Mouse (Mus musculus) hindbrain, postnatal 0 days (tissue): ENCODE results near the gene Trex1. TPM values are rescaled to one million over a fixed set of nuclear protein-coding genes. Genes with fewer than 3 reads are reported as not detected.
A peak's percentile ranks its signal among the peaks of the same experiment; 100 is the strongest.

ENCODE experiments used
- ATAC-seq: fragments of 200-750 bp; cut with Nextera tagmentation; 2 replicates; pipeline ENCODE4 v1.8.0; 2017; ENCODE audit warnings: mild to moderate bottlenecking, moderate TSS enrichment, moderate library complexity
- DNase-seq: peaks from one replicate; pipeline ENCODE4 v3.0.0-alpha.2; 2015; ENCODE audit warnings: low spot score
- H3K27ac ChIP-seq: fragments of 300-500 bp; sonication (generic); 2 replicates; pipeline ENCODE4 v1.5.1; 2014; ENCODE audit warnings: mild to moderate bottlenecking
- H3K27me3 ChIP-seq: fragments of 300-500 bp; sonication (generic); 2 replicates; pipeline ENCODE4 v1.6.1; 2014; ENCODE audit warnings: low read length, mixed read lengths; ENCODE audit not compliant: insufficient read depth
- H3K36me3 ChIP-seq: fragments of 300-500 bp; sonication (generic); 2 replicates; pipeline ENCODE4 v1.6.1; 2014; ENCODE audit warnings: low read length, mixed read lengths; ENCODE audit not compliant: insufficient read depth
- H3K4me1 ChIP-seq: fragments of 300-500 bp; sonication (generic); 2 replicates; pipeline ENCODE4 v1.6.1; 2014; ENCODE audit warnings: antibody characterized with exemption, low read length, mixed read lengths; ENCODE audit not compliant: insufficient read depth
- H3K4me2 ChIP-seq: fragments of 300-500 bp; sonication (generic); 2 replicates; pipeline ENCODE4 v1.6.1; 2014; ENCODE audit warnings: low read depth, mild to moderate bottlenecking, low read length, moderate library complexity, mixed read lengths
- H3K4me3 ChIP-seq: fragments of 300-500 bp; sonication (generic); 2 replicates; pipeline ENCODE4 v1.5.1; 2014; ENCODE audit warnings: low read length
- H3K9ac ChIP-seq: fragments of 300-500 bp; sonication (generic); replicated peaks from 2 replicates; pipeline ENCODE4 v1.6.1; 2014; ENCODE audit warnings: mild to moderate bottlenecking, low read length, moderate library complexity, mixed read lengths
- H3K9me3 ChIP-seq: fragments of 300-500 bp; sonication (generic); 2 replicates; pipeline ENCODE4 v1.6.1; 2016; ENCODE audit warnings: low read length, mixed read lengths
- CTCF ChIP-seq: IDR thresholded peaks from 2 replicates; pipeline ENCODE4 v1.5.1; 2016; ENCODE audit warnings: antibody characterized with exemption, control low read depth, low read depth
- WGBS: fragments of 180-500 bp; shearing (Covaris S2); extraction: QIAGEN DNeasy Blood & Tissue Kit; methylation state at CpG from one replicate; pipeline ENCODE4 v1.1.7; 2014; 5-methylcytosine and 5-hydroxymethylcytosine counted together
- polyA plus RNA-seq: library from polyadenylated mRNA; unstranded; fragments of >200 nt; fragmentation: Nextera tagmentation; extraction: Ambion mirVana; gene quantifications from 2 replicates; pipeline ENCODE4 v1.2.1, GENCODE M21; 2015
- total RNA-seq: library from RNA; depleted of rRNA; stranded (reverse); fragments of >200 nt; gene quantifications from 2 replicates; pipeline ENCODE4 v1.2.3, GENCODE M21; 2014

The Trex1 gene
- total and polyA plus RNA-seq, 2 experiments from 2014 or later = 14.3 to 20.1 TPM

DNA sequence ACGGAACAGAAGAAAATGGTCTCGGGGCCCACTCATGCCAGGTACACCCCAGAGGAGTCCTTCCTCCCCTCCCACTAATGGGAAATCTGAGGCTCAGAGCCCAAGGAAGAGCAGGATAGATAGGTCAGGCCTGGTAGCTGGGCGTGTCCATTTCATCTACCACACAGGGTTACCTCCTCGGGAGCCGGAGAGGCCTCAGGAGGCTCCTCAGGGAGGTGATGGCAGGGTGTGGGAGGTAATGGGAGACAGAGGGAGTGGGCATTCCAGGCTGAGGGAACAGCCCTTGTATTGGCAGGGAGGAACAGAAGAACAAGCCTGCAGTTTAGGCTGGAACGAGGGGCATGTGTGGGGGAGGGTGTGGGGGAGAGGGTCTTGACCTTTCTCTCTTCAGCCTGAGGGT is 37.3 kb upstream of the Trex1 start:
- H3K9ac ChIP-seq = peak overlapping the region; percentile 92
- peaks cover 18% of the 10 kb centered on the region; the same call in 1 of the 2 replicates for H3K4me1 ChIP-seq
- peaks cover 3% of the 10 kb centered on the region; the same call in 1 of the 2 replicates for H3K36me3 ChIP-seq
- H3K4me3 ChIP-seq = peak overlapping the region; percentile 75
- H3K9me3 ChIP-seq = no peaks in the 10 kb centered on the region
- no peak for DNase-seq
- no peak for ATAC-seq
- no peak for TF ChIP-seq CTCF
- 7% methylated on average over 6 of the region's 6 CpGs for WGBS
- H3K4me2 ChIP-seq = peak overlapping the region; percentile 70
- peak overlapping the region; percentile 99 for H3K27ac ChIP-seq
- no peaks in the 10 kb centered on the region for H3K27me3 ChIP-seq

DNA sequence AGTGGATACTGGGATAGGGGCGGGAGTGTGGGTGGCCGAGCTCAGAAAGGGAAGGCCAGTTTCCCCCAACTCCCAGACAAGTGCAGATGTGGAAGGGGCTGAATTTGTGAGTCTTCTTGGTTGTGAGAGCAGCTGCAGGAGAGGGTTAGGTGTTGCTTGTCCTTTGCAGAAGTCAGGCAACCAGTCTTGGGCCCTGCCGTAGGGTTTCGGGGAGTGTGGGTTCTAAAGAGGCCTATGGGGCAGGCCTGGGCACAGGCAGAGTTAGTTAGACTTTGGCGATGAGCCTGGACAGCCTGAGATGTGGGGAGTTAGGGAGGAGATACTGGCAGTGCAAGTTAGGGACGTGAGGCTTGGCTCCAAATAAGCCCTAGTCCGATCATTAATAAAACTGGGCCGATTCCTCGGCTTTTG is 36.7 kb upstream of the Trex1 start:
- WGBS = 10% methylated on average over 9 of the region's 9 CpGs
- TF ChIP-seq CTCF = no peak
- peak overlapping the region; percentile 92 for H3K9ac ChIP-seq
- H3K27ac ChIP-seq = peak overlapping the region; percentile 99
- H3K4me3 ChIP-seq = peak overlapping the region; percentile 75
- no peaks in the 10 kb centered on the region for H3K9me3 ChIP-seq
- H3K27me3 ChIP-seq = no peaks in the 10 kb centered on the region
- DNase-seq = peak; percentile 44
- peak overlapping the region; percentile 70 for H3K4me2 ChIP-seq
- peaks cover 9% of the 10 kb centered on the region; the same call in 1 of the 2 replicates for H3K36me3 ChIP-seq
- no peak for ATAC-seq
- H3K4me1 ChIP-seq = peaks cover 18% of the 10 kb centered on the region; the same call in 1 of the 2 replicates

DNA sequence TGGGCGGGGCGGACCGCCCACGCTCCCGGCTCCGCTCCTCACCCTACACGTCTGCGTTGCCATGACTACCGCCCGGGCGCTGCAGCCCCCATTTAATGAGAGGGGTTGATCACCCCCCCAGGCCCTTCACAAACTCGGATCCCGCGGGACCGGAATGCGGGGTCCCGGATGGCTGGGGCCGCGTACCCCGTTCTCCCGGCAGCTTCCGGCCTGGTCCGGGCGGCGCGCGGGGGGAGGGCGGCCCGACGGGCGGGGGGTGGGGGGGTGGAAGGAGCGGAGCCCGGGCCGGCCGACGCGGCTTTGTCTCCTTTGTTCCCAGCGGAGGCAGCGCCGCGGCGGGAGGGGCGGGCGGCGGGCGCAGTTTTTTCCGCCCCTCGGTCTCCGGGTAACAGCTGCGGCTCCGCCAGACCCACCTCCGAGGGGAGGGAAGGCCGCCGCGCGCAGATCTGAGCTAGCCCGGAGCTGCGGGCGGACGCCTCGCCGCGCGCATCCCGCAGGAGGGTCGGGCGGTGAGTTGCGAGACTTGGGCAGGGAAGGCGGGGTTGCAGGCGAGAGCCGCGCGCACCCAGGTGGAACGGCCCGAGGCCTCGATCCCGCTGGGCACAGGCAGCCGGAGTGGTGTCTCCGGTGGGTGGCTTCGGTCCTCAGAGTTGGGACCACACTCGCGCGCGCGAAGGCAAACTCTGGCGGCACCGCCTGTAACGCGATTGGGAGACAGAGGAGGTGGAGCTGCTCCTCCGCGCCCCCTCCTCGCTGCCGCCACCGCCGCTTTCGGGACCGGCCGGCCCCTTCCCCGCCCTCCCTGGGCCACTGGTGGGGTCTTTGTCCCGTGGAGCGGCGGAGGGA is 35.8 kb upstream of the Trex1 start, which contains the start of gene Plxnb1:
Plxnb1 (plus strand) TSS at position 253 of the 846 bp plus-strand sequence.
- H3K4me3 ChIP-seq = peak within 1 kb of the TSS; percentile 75
- H3K9me3 ChIP-seq = no peaks in the 10 kb centered on the region
- DNase-seq (peak; percentile 88), ATAC-seq (peak; percentile 62)
- H3K4me1 ChIP-seq = peaks cover 18% of the 10 kb centered on the region; the same call in 1 of the 2 replicates
- peaks cover 9% of the 10 kb centered on the region; the same call in 1 of the 2 replicates for H3K36me3 ChIP-seq
- H3K27me3 ChIP-seq = no peaks in the 10 kb centered on the region
- WGBS = under 1% methylated on average over 96 of the region's 102 CpGs
- H3K27ac ChIP-seq = peak within 1 kb of the TSS; percentile 99
- peak within 1 kb of the TSS; percentile 92 for H3K9ac ChIP-seq
- peak within 1 kb of the TSS; percentile 70 for H3K4me2 ChIP-seq
- TF ChIP-seq CTCF = no peak

DNA sequence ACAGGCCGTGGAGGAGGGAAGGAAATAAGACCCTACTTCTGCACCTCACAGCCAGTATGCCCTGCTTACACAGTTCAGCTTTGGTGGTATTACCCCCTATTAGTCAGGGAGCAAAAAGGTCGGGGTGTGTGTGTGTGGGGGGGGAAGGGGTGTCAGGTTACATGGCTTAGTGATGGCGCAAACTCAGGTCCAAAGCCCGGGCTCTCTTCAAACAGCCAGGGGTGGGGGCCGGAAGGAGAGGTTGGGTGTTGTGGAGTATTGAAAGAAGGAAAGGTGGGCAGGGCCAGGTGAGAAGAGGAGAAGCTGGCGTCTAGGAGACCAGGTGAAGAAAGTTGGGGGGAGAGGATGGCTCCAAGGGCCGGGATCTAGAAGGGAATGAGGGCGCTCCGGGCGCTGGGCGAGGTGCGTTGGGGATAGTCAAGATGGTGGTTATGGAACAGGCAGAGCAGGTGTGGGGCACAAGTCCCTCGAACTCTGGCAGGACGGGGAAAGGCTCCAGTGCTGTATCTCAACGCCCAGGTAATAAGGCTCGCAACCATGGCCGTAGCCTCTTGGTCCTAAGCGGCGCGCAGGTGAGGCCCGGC is 35.1 kb upstream of the Trex1 start:
- H3K36me3 ChIP-seq = peaks cover 9% of the 10 kb centered on the region; the same call in 1 of the 2 replicates
- peak overlapping the region; percentile 99 for H3K27ac ChIP-seq
- 4% methylated on average over 19 of the region's 21 CpGs for WGBS
- peak overlapping the region; percentile 92 for H3K9ac ChIP-seq
- H3K4me2 ChIP-seq = peak overlapping the region; percentile 70
- H3K27me3 ChIP-seq = no peaks in the 10 kb centered on the region
- TF ChIP-seq CTCF = no peak
- peak; percentile 13 for DNase-seq
- H3K9me3 ChIP-seq = no peaks in the 10 kb centered on the region
- no peak; the same call in 1 of the 2 replicates for ATAC-seq
- H3K4me1 ChIP-seq = peaks cover 18% of the 10 kb centered on the region; the same call in 1 of the 2 replicates
- peak overlapping the region; percentile 75 for H3K4me3 ChIP-seq

DNA sequence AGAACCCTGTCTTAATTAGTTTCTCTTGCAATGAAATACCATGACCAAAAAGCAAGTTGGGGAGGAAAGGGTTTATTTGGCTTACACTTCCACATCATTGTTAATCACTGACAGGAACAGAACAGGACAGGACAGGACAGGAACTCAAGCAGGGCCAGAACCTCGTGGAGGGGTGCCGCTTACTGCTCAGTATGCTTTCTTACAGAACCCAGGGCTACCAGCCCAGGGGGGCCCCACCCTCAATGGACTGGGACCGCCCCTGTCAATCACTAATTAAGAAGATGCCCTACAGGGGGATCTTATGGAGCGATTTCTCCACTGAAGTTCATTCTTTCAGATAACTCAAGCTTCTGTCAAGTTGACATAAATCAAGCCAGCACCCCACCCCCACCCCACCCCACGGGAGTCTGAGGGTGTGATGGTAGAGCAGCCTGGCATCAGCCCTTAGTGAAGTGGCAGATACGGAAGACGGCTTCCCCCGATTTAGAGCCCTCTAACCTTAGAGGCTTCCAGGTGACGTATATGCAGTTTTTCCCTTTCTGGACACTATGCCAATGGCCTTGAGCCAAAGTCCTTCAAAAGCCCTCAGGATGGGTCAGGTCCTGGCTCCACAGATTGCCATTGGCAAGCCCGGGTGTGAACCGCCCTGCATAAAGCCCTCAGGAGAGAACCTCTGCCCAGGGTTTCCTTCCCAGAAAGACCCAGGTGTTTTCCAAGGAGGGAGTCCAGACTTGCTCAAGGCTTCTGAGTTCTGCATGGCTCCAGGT is 34.4 kb upstream of the Trex1 start:
- peak overlapping the region; percentile 75 for H3K4me3 ChIP-seq
- TF ChIP-seq CTCF = no peak
- no peaks in the 10 kb centered on the region for H3K9me3 ChIP-seq
- H3K27me3 ChIP-seq = no peaks in the 10 kb centered on the region
- 18% methylated on average over 11 of the region's 11 CpGs for WGBS
- peaks cover 14% of the 10 kb centered on the region; the same call in 1 of the 2 replicates for H3K4me1 ChIP-seq
- H3K27ac ChIP-seq = peak overlapping the region; percentile 99
- ATAC-seq (no peak), DNase-seq (peak; percentile 47)
- peak overlapping the region; percentile 70 for H3K4me2 ChIP-seq
- no peak overlapping the region for H3K9ac ChIP-seq
- peaks cover 9% of the 10 kb centered on the region; the same call in 1 of the 2 replicates for H3K36me3 ChIP-seq

GRCm38 (mm10) chr9:109092799-109093198 is 33.3 kb upstream of the Trex1 start:
- peaks cover 6% of the 10 kb centered on the region; the same call in 1 of the 2 replicates for H3K4me1 ChIP-seq
- ATAC-seq (no peak), DNase-seq (no peak)
- no peak overlapping the region for H3K4me2 ChIP-seq
- H3K36me3 ChIP-seq = peaks cover 9% of the 10 kb centered on the region; the same call in 1 of the 2 replicates
- no peak overlapping the region for H3K4me3 ChIP-seq
- H3K27ac ChIP-seq = no peak overlapping the region
- no peaks in the 10 kb centered on the region for H3K27me3 ChIP-seq
- no peaks in the 10 kb centered on the region for H3K9me3 ChIP-seq
- H3K9ac ChIP-seq = no peak overlapping the region
- 33% methylated on average over 6 of the region's 6 CpGs for WGBS
- no peak for TF ChIP-seq CTCF
